Mouse (Mus musculus) lung, adult 2 months (tissue): ENCODE measurements around the gene Gm20388.

Experiments used
- CTCF ChIP-seq: fragments of 200-500 bp; IDR thresholded peaks from 2 replicates; pipeline ENCODE4 v1.5.1; 2011; ENCODE audit warnings: mild to moderate bottlenecking, low read length, control low read depth; ENCODE audit not compliant: insufficient read depth
- POLR2A ChIP-seq: fragments of 200-500 bp; IDR thresholded peaks from 2 replicates; pipeline ENCODE4 v1.6.1; 2011; ENCODE audit warnings: low read depth, mild to moderate bottlenecking, control low read depth, low read length, borderline replicate concordance; ENCODE audit errors: extremely low read depth

DNA sequence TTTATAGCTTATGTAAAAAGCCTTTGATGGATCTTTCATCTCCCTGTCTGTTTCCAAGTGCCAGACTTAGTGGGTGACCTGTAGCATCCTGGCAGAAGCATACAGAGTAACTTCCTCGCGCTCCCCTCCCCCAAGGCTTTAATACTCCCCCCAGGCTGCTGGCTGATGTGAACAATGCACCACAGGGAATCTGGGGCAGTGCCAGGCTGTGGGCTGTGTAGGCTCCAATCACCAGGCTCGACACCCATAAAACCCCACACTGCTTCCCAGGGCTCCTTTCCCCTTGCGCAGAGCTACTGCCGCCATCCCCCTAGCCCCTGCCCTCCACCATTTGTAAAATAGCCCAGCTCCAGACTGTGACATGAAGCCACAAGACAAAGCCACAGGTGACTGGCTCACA lies 257.2 kb downstream of the Gm20388 start:
- TF ChIP-seq CTCF, result no peak
- TF ChIP-seq POLR2A, result no peak
